Mouse (Mus musculus) midbrain, postnatal 0 days (tissue): ENCODE results near the gene Aldh1a3. TPM values are rescaled to one million over a fixed set of nuclear protein-coding genes. Genes with fewer than 3 reads are reported as not detected.

ENCODE experiments used
- ATAC-seq: fragments of 200-750 bp; cut with Nextera tagmentation; 2 replicates; pipeline ENCODE4 v1.8.0; 2017; ENCODE audit warnings: moderate number of reproducible peaks, mild to moderate bottlenecking, moderate TSS enrichment, moderate library complexity; ENCODE audit not compliant: low FRiP score
- DNase-seq: peaks from one replicate; pipeline ENCODE4 v3.0.0-alpha.2; 2015; ENCODE audit warnings: low spot score
- H3K27ac ChIP-seq: fragments of 300-500 bp; sonication (generic); 2 replicates; pipeline ENCODE4 v1.5.1; 2014; ENCODE audit warnings: low read depth, mild to moderate bottlenecking, low read length, mixed read lengths
- H3K27me3 ChIP-seq: fragments of 300-500 bp; sonication (generic); 2 replicates; pipeline ENCODE4 v1.6.1; 2014; ENCODE audit warnings: low read length, control low read depth, mixed read lengths; ENCODE audit not compliant: insufficient read depth
- H3K36me3 ChIP-seq: fragments of 300-500 bp; sonication (generic); 2 replicates; pipeline ENCODE4 v1.6.1; 2014; ENCODE audit warnings: low read length, control low read depth, mixed read lengths; ENCODE audit not compliant: insufficient read depth
- H3K4me1 ChIP-seq: fragments of 300-500 bp; sonication (generic); 2 replicates; pipeline ENCODE4 v1.6.1; 2014; ENCODE audit warnings: mild to moderate bottlenecking, control low read depth, antibody characterized with exemption, low read length, mixed read lengths; ENCODE audit not compliant: insufficient read depth
- H3K4me2 ChIP-seq: fragments of 300-500 bp; sonication (generic); 2 replicates; pipeline ENCODE4 v1.6.1; 2014; ENCODE audit warnings: low read depth, mild to moderate bottlenecking, low read length, mixed read lengths; ENCODE audit not compliant: poor library complexity, severe bottlenecking
- H3K4me3 ChIP-seq: fragments of 300-500 bp; sonication (generic); 2 replicates; pipeline ENCODE4 v1.5.1; 2014; ENCODE audit warnings: low read depth, mild to moderate bottlenecking, low read length, moderate library complexity
- H3K9ac ChIP-seq: fragments of 300-500 bp; sonication (generic); replicated peaks from 2 replicates; pipeline ENCODE4 v1.6.1; 2014; ENCODE audit warnings: mild to moderate bottlenecking, low read length, moderate library complexity, mixed read lengths; ENCODE audit not compliant: poor library complexity, severe bottlenecking
- H3K9me3 ChIP-seq: fragments of 300-500 bp; sonication (generic); 2 replicates; pipeline ENCODE4 v1.6.1; 2016; ENCODE audit warnings: low read length, control low read depth
- CTCF ChIP-seq: IDR thresholded peaks from 2 replicates; pipeline ENCODE4 v1.5.1; 2016; ENCODE audit warnings: antibody characterized with exemption, mild to moderate bottlenecking
- WGBS: fragments of 180-500 bp; shearing (Covaris S2); extraction: QIAGEN DNeasy Blood & Tissue Kit; methylation state at CpG from one replicate; pipeline ENCODE4 v1.1.7; 2014; 5-methylcytosine and 5-hydroxymethylcytosine counted together
- polyA plus RNA-seq: library from polyadenylated mRNA; unstranded; fragments of >200 nt; fragmentation: Nextera tagmentation; extraction: Ambion mirVana; gene quantifications from 2 replicates; pipeline ENCODE4 v1.2.1, GENCODE M21; 2015
- total RNA-seq: library from RNA; depleted of rRNA; stranded (reverse); fragments of >200 nt; gene quantifications from 2 replicates; pipeline ENCODE4 v1.2.3, GENCODE M21; 2014

Gene Aldh1a3
- total and polyA plus RNA-seq, 2 experiments from 2014 or later = 1.1 to 1.5 TPM

DNA sequence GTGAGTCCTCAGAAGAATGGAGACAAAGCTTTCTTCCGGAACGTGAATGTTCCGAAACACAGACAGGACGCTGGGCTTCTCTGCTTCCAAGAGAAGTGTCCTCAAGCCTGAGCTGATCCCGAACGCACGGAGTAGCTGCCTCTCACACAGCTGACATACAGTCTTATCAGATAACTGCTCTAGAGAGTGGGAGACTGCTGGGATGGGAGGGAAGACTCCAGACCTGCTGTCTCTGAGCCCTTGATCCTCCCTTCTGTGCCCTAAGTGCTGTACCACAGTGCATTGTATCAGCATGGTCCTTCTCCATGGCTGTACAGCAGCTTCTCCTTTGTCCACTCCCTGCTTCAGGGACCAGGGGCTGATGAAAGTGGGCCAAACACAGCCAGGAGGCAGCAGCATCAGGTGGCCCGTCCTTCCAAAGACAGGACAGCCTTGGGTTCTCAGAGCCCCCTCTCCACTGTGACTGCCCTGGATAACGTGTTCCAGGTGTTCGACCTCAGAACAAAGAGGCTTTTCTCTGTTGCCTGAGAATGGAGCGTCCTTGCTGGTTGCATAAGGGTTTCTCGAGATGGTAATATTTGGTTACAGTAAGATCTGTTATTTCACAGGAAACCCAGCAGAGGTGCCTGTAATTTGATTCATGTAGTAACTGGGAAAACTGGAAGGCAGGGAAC, 24.4 kb upstream of the Aldh1a3 start:
- Histone ChIP-seq H3K27ac (no peak overlapping the region), H3K4me2 (no peak overlapping the region), H3K9me3 (no peaks in the 10 kb centered on the region), H3K4me1 (no peaks in the 10 kb centered on the region), H3K9ac (no peak overlapping the region), H3K4me3 (no peak overlapping the region), H3K27me3 (no peaks in the 10 kb centered on the region), H3K36me3 (no peaks in the 10 kb centered on the region)
- DNase-seq (no peak), ATAC-seq (no peak)
- 59% methylated on average over 12 of the region's 12 CpGs for WGBS
- no peak for TF ChIP-seq CTCF

- H3K4me2 ChIP-seq = peak overlapping the region; percentile 53
- no peak overlapping the region for H3K9ac ChIP-seq
- H3K9me3 ChIP-seq = no peaks in the 10 kb centered on the region
- no peaks in the 10 kb centered on the region for H3K27me3 ChIP-seq
- peak overlapping the region; percentile 19 for H3K4me3 ChIP-seq
- DNase-seq = peak; percentile 72
- 8% methylated on average over 15 of the region's 16 CpGs for WGBS
- H3K36me3 ChIP-seq = no peaks in the 10 kb centered on the region
- no peak for TF ChIP-seq CTCF
- no peak for ATAC-seq
- H3K4me1 ChIP-seq = no peaks in the 10 kb centered on the region
- no peak overlapping the region for H3K27ac ChIP-seq
Measured at GRCm38 (mm10) chr7:66449971-66450752, 22.8 kb upstream of the Aldh1a3 start.

- H3K36me3 ChIP-seq = no peaks in the 10 kb centered on the region
Measured at GRCm38 (mm10) chr7:66448786-66449540, 21.6 kb upstream of the Aldh1a3 start.

GRCm38 (mm10) chr7:66448304-66448703, 21.0 kb upstream of the Aldh1a3 start:
- Histone ChIP-seq H3K36me3 (no peaks in the 10 kb centered on the region), H3K4me3 (no peak overlapping the region), H3K9me3 (no peaks in the 10 kb centered on the region), H3K27ac (no peak overlapping the region), H3K9ac (no peak overlapping the region), H3K4me1 (no peaks in the 10 kb centered on the region), H3K27me3 (no peaks in the 10 kb centered on the region), H3K4me2 (no peak overlapping the region)
- WGBS = 54% methylated on average over 10 of the region's 10 CpGs
- TF ChIP-seq CTCF = no peak
- DNase-seq (no peak), ATAC-seq (no peak)

More at GRCm38 (mm10) chr7:66448786-66449540, 21.6 kb upstream of the Aldh1a3 start:
- H3K4me2 ChIP-seq = no peak overlapping the region
- no peak for ATAC-seq
- H3K4me1 ChIP-seq = no peaks in the 10 kb centered on the region
- 78% methylated on average over 15 of the region's 15 CpGs for WGBS
- no peak overlapping the region for H3K9ac ChIP-seq
- no peaks in the 10 kb centered on the region for H3K27me3 ChIP-seq
- TF ChIP-seq CTCF = no peak
- DNase-seq = no peak
- H3K27ac ChIP-seq = no peak overlapping the region
- H3K9me3 ChIP-seq = no peaks in the 10 kb centered on the region
- H3K4me3 ChIP-seq = no peak overlapping the region

DNA sequence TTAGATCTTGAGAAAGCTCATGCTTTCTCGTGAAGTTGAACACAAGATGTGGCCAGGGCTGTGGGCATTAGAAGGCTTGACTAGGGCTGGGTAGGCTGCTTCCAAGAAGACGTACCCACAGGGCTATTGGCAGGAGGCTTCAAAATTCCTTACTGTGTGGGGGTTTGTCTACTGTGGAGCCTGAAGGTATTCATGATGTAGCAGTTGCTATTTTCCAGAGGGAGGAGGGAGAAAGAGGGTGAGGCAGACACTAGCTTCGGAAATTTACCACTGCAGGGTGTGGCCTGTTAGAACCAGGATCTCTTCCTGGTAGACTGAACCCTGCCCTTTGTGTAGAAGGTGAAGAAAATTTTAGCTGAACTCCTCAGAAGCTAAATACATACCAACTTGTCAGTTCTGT, 19.5 kb upstream of the Aldh1a3 start:
- ATAC-seq = no peak
- Histone ChIP-seq H3K36me3 (no peaks in the 10 kb centered on the region), H3K27ac (no peak overlapping the region), H3K9me3 (no peaks in the 10 kb centered on the region), H3K4me3 (no peak overlapping the region), H3K9ac (no peak overlapping the region), H3K4me2 (no peak overlapping the region), H3K4me1 (no peaks in the 10 kb centered on the region), H3K27me3 (no peaks in the 10 kb centered on the region)
- WGBS = 93% methylated on average over 3 of the region's 3 CpGs
- no peak for TF ChIP-seq CTCF
- DNase-seq = no peak
